Mouse (Mus musculus) ES-CJ7 (cell line): ENCODE measurements around the gene Slc18a2.

Experiments used
- DNase-seq: peaks from one replicate; pipeline ENCODE4 v3.0.0; 2011; ENCODE audit warnings: low read depth, low spot score

Slc18a2 gene

DNA sequence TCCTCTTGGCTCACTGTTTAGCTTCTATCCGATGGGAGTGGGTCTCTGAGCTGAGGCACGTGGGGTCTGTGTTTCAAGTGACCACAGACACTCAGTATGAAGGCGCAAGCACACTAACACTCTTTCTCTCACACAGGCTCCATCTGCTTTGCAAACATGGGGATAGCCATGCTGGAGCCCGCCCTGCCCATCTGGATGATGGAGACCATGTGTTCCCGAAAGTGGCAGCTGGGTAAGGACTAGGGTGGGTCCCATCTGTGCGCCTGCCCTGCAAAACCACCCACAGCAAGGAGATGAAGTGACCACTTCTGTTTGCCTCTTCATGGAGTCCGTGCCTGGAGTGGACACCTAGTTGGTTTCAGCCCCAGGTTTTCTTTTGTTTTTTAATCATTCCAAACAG is 15.7 kb downstream of the Slc18a2 start:
- no peak for DNase-seq

DNA sequence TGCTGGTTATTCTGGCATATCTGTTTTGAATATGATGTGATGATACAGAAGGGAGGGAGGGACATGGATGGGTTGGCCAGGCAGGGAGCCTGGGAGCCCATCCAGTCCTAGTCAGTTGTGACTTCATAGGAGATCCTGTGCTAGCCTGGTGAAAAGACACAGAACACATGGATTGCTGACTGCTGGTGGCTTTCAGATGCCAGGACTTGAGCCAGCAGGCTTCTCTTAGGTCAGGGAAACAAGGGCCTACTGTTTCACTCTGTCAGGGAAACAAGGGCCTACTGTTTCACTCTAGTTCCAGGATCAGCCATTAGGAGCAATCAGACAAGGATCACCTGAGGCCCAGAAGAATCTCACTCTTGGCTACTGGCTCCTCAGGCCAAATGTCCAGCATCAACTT is 20.1 kb downstream of the Slc18a2 start:
- no peak for DNase-seq

DNA sequence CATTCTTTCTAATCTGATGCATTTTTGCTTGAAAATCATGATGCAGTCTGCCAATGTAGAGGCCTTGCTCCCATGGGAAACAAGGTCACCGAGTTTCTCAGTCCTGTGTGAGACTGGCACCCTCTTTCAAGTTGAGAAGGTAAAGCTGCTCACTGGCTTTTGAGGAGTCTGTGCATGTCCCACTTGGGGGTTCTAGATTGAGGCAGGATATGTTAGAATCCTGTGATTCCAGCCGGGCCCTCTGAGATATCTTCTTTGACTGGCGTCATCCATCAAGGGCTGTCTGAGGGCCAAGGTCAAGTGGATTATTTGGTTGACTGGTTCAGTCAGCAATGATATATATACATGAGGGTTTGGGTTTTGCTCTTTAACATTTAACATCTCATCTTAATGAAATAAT is 21.3 kb downstream of the Slc18a2 start:
- no peak for DNase-seq

DNA sequence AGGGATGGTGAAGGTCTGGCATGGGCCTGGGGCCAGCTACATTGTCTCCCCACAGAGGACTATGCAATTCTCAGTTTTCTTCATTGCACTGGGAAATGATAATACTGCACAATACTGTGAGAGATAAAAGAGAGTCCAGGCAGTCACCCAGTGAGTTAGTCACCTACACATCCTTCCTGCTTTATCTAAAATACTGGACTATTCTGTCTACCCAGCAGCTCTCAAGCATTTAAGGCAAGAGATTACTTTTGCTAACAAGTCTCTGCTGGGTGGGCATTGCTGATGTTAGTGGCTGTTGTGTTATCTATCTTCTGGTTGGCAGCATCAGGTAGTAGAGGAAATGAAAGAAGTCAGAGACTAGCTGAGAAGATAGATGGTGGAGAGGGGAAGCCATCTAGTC is 28.3 kb downstream of the Slc18a2 start:
- DNase-seq: no peak

DNA sequence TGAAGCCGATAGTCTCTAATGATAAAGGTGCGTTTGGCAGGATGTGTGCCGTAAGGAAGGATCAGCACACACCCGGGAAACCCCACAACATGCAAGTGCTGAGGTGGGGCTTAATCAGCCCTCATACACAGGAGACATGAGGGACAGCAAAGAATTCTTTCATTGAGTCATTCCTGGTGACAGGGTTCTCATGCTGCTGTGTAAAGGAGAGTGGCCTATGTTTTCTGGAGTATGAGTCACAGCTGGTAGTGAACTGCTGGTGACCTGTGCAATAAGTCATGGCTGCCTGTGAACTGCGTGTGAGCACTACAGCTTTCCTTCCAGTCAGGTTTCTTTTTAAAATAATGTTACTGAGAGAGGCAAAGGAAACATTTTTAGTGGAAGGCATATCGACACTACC is 29.1 kb downstream of the Slc18a2 start:
- DNase-seq: no peak

DNA sequence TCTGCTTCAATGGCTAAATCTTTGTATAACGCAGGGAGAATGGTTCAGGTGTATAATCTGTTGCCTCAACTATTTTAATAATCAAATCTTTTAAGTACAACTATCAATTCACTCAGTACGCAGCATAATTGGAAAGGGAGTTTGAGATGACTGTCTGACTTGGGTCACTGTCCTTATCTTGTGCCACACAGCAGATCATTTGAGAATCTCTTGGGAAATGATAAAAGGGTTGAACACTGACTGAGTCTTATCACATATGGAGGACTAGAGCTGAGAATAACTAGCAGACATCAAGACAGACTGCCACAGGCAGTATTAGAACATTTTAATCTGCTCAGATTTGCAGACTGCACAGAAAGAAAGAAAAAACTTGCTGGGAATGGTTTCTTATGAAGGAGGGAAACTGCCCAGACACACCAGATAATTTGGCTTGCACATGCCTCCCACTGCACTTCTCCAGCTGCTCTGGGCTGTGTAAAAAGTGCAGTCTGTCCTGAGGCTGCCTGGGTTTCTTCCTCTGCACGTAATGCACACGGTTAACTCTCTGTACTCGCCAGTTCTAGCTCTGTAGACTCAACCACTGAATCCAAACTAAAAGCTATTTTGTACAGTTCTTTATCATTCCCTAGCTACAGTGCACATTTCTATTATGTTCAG is 31.6 kb downstream of the Slc18a2 start:
- DNase-seq: no peak

DNA sequence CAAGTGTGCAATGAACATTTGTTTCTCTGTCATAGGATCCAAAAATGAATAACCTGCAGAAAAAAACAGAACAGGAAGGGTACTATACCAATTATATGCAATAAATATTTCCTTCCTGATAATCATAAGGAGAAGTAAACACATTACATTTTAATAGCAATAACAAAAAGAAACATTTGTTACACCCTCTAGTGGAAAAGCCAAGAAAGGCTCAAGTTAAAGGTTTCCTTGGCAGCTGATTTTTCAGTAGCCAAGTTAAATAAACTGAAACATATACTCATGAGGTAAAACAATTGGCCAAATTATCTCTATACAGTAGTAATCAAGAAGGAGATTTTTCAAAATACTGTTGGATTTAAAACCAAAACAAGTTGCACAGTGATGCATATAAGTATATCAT is 54.6 kb downstream of the Slc18a2 start:
- no peak for DNase-seq

DNA sequence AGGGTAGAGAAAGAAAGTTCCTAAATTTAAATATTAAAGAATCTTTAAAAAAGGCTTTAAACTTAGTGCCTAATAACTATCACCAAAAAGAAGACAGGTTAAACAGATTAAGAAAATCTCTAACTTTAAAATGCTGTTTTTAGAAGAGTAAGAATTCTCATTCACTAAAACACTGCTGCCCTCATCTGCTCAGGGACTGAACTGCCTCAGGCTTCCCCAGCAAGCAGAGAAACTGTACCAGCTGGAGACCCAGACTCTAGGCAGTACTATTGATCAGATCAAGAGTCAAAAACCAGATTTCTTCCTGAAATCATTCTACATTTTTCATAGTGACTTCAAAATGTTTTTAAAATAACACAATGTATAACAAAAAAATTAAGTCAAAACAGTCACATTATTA is 55.9 kb downstream of the Slc18a2 start:
- peak; percentile 8 for DNase-seq

DNA sequence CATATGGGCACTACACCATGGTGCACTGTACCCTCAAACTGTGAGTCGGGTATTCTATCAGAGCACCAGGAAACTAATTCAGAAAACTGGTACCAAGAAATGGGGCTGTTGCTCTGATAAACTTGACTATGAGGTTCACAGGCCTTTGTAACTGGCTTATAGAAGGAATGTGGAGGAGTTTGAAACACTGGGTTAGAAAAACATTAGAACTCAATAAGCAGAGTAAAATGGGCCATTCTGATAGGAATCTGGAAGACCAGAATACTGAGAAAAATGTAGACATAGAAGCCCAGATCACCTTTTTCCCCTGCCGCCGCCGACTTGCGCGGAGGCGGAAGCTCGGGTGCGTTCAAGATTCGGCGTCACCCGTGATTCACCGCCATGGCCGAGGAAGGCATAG is 61.3 kb downstream of the Slc18a2 start, which contains the start of gene Rps12-ps3:
Rps12-ps3 (plus strand) TSS at position 301 of the 400 bp plus-strand sequence.
- DNase-seq: no peak

DNA sequence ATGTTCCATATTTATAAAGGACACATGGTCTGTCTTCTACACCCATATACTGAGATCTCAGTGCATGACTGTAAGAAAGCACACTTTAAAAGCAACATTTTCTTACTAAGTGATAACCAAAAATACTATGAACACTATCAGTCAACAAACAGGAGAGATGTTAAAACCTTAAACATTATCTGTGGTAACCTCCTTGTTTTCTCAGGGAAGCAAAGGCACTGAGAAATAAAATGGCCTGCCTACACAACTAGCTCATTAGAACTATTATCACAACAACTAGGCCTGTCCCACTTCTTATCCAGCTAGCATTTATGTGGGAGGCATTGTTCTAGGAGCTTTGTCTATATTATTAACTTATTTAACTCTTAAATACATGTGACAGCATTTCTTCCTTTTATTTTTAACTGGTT is 70.1 kb downstream of the Slc18a2 start:
- no peak for DNase-seq

DNA sequence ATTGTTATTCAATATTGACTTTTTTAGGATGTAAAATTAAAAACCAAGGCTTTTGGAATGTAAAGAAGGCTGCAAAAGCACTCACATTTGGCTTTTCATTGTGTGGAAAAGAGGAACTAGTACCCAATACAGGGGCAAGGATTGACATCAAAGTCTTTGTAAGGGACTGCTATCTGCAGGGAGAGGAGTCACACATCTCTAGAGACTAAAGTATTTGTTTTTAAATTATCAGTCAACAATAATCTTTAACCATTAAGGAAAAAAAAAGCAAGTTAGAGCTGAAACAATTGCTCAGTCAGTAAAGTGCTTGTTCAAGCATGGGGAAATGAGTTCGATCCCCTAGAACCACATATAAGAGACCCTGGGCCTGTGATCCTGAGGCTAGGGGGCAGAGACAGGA is 76.0 kb downstream of the Slc18a2 start:
- no peak for DNase-seq

DNA sequence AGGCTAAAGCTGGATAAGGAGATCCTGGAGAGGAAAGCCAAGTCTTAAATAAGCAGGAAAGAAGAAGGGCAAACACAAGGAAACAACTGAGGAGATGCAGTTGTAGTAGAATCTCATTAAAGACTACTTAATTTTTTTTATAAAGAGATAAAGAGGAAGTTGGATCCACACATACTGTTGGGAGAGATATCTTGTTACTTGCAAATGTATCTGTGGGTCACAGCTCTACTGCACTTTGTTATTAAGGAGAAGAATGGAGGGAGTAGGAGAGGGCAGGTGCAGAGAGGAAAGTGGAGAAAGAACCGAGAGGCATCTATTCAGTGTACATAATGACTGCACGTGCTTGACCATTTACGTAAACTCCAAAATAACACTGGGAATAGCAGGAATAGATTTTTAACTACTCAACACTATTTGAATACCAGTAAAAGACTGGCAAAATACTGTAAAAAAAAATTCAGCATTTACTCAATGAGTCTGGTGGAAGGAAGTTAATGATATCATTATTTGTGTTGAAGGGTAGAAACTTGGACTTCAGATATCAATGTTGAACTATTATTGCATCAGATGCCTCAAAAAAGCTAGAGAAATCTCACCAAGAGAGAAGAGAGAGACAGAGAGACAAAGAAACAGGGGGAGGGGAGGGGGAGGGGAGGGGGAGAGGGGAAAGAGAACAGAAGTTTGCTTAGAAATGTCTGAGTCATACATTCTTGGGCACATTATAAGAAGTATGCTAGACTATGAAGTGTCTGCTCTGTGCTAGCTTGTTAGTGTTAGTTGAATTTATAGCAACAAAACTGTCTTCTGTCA is 77.4 kb downstream of the Slc18a2 start:
- DNase-seq: no peak

DNA sequence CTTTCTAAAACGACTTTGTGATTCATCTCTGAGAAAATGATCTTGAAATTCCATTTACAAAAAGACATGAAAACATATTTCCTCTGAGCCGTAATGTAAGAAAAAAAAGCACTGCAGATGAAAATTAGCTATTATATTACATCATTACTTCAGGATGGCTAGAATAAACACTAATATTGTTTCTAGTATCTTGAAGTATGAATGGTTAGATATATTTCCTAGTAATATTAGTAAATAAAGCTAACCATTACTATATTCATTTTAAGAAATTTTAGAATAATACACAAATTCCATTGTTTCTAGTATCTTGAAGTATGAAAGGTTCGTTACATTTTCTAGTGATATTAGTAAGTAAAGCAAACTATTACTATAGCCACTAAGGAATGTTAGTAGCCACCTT is 79.2 kb downstream of the Slc18a2 start:
- DNase-seq: no peak

DNA sequence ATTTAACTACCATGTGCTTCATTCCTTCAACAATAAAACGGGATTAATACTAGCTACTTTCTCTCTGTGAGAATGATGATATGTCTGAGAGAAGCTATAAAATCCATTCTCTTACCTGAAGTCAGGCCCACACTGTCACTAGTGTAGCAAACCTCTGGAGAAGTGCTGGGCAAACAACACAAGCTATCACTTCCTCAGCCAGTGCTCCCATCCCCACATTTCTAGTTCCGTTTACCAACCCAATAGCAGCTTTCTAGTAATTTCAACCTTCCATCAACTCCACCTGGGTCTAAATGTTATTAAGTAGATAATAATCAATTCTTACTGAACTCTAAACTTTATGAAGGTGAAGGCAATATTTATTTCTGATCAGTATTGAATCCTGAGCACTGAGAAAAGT is 82.3 kb downstream of the Slc18a2 start:
- DNase-seq: no peak

DNA sequence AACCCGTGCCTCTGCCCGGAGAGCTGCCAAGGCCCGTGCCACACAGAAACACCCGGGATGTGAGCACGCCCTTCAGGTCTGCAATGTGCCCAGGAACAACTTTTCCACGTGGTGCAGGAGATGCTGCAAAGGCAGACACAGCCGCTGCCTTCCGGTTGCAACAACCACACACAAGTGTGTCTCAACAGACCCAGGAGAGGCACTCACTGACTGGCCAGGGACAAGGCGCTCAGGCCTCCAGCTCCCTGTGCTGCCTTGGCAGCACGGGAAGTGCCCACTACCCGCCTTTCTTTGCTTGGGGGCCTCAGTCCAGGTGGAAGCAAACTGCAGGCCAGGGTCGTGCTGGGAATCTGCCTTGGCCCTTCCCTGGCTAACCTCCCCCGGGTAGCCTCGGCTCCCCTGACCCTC is 83.6 kb downstream of the Slc18a2 start:
- DNase-seq: peak; percentile 21

DNA sequence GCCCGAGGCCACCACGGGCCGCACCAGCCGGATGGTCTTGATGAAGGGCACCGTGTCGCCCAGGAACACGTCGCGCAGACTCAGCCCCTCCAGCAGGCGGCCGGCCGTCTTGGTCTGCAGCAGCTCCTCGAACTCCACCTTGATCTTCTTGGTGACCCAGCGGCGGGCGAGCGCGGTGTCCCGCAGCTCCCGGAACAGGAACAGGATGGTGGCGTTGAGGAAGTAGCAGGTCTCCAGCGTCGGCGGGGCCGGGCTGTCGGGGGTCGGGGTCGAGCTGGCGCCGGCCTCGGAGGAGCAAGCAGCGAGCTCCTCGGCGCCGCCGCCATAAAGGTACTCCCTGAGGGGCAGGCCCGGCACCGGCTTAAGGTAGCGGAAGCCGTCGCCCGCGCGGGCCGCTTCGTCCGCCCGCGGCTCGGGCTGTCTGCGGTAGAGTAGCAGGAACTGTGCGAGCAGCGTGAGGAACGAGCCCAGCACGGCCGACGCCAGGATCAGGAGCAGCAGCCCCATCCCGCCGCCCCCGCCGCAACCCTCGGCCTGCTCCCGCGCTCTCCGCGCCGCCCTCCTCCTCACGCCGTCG is 84.5 kb downstream of the Slc18a2 start:
- DNase-seq: peak; percentile 34
